Mouse (Mus musculus): Measurements from ENCODE around the gene Susd1.

GRCm38 (mm10) chr4:59280876-59281275 is 157.6 kb downstream of the Susd1 start:
- no peak for TF ChIP-seq CTCF (IDR thresholded peaks at IDR 0.05; ENCODE audit: borderline replicate concordance, extremely low read depth, insufficient read depth, insufficient read length)
- no peak for TF ChIP-seq POLR2A (IDR thresholded peaks at IDR 0.05; ENCODE audit: borderline replicate concordance, extremely low read depth, insufficient read depth, insufficient read length, poor library complexity, severe bottlenecking)
